Mouse (Mus musculus) kidney, embryonic 16.5 days (tissue): ENCODE data around the gene Dhdh. TPM values are rescaled to one million over a fixed set of nuclear protein-coding genes. Genes with fewer than 3 reads are reported as not detected.

ENCODE experiments used
- ATAC-seq: fragments of 200-750 bp; cut with Nextera tagmentation; 2 replicates; pipeline ENCODE4 v1.8.0; 2017; ENCODE audit warnings: moderate TSS enrichment; ENCODE audit not compliant: low FRiP score, low TSS enrichment
- H3K27ac ChIP-seq: fragments of 300-500 bp; sonication (generic); 2 replicates; pipeline ENCODE4 v1.5.1; 2014; ENCODE audit warnings: low read length
- H3K27me3 ChIP-seq: fragments of 300-500 bp; sonication (generic); 2 replicates; pipeline ENCODE4 v1.6.1; 2014; ENCODE audit warnings: low read length, control low read depth, mixed read lengths; ENCODE audit not compliant: insufficient read depth
- H3K36me3 ChIP-seq: fragments of 300-500 bp; sonication (generic); 2 replicates; pipeline ENCODE4 v1.6.1; 2014; ENCODE audit warnings: low read length, control low read depth, mixed read lengths; ENCODE audit not compliant: insufficient read depth
- H3K4me1 ChIP-seq: fragments of 300-500 bp; sonication (generic); 2 replicates; pipeline ENCODE4 v1.6.1; 2014; ENCODE audit warnings: low read length, control low read depth, mixed read lengths; ENCODE audit not compliant: insufficient read depth
- H3K4me2 ChIP-seq: fragments of 300-500 bp; sonication (generic); replicated peaks from 2 replicates; pipeline ENCODE4 v1.6.1; 2014; ENCODE audit warnings: low read depth, low read length
- H3K4me3 ChIP-seq: fragments of 300-500 bp; sonication (generic); 2 replicates; pipeline ENCODE4 v1.5.1; 2014; ENCODE audit warnings: mild to moderate bottlenecking, low read length
- H3K9ac ChIP-seq: fragments of 300-500 bp; sonication (generic); replicated peaks from 2 replicates; pipeline ENCODE4 v1.6.1; 2014; ENCODE audit warnings: low read length
- H3K9me3 ChIP-seq: fragments of 300-500 bp; sonication (generic); 2 replicates; pipeline ENCODE4 v1.6.1; 2016; ENCODE audit warnings: low read length, control low read depth
- WGBS: fragments of 180-500 bp; shearing (Covaris S2); extraction: QIAGEN DNeasy Blood & Tissue Kit; methylation state at CpG from one replicate; pipeline ENCODE4 v1.1.7; 2014; 5-methylcytosine and 5-hydroxymethylcytosine counted together
- polyA plus RNA-seq: library from polyadenylated mRNA; unstranded; fragments of >200 nt; fragmentation: Nextera tagmentation; extraction: Ambion mirVana; gene quantifications from 2 replicates; pipeline ENCODE4 v1.2.1, GENCODE M21; 2015

The Dhdh gene
- polyA plus RNA-seq, 1 experiment from 2014 or later: 2.4 TPM

DNA sequence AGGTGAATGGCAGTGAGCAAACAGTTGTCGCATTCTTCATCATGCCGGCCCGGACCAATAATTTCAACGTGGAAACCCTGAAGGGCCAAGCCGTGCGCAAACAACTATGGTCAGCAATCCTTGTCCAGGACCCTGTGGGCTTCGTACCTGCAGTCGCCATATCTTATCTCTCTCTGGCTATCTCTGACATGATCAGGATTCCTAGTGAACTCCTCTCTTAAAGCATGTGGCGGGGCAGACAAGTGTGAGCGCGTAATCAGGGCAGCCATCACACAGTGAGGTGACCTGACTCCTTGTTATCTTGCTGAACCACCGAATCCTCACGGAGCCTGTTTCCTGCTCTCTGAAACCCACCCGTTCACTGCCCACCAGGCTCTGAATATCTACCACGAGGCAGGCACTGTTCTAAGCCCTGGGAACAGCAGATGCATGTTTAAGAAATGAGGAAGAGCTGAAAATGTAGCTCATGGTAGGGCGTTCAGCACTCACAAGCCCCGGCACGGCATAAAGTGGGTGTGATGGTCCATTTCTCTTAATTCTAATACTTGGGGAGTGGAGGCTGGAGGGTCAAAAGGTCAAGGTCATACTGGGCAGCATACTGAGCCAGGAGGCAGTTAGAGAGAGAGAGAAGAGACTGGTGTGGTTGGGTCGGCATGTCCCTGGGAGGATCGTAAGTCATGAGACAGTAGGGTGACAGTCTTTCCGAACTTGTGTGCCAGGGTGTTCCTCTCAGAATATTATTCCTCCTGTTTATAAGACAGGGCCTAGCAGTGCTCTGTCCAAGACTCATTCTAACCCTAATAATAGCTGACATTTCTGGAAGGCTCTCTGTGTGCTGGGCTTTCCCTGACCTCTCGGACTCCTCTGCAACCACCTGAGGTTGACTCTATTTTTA lies 44.8 kb downstream of the Dhdh start:
- H3K9ac ChIP-seq: no peak overlapping the region
- no peaks in the 10 kb centered on the region for H3K9me3 ChIP-seq
- H3K4me3 ChIP-seq: no peak overlapping the region
- H3K4me1 ChIP-seq: peaks cover 6% of the 10 kb centered on the region; the same call in 1 of the 2 replicates
- H3K27me3 ChIP-seq: no peaks in the 10 kb centered on the region
- WGBS: 84% methylated on average over 22 of the region's 22 CpGs
- H3K4me2 ChIP-seq: no peak overlapping the region
- ATAC-seq: no peak
- H3K36me3 ChIP-seq: peaks cover 59% of the 10 kb centered on the region
- no peak overlapping the region for H3K27ac ChIP-seq

DNA sequence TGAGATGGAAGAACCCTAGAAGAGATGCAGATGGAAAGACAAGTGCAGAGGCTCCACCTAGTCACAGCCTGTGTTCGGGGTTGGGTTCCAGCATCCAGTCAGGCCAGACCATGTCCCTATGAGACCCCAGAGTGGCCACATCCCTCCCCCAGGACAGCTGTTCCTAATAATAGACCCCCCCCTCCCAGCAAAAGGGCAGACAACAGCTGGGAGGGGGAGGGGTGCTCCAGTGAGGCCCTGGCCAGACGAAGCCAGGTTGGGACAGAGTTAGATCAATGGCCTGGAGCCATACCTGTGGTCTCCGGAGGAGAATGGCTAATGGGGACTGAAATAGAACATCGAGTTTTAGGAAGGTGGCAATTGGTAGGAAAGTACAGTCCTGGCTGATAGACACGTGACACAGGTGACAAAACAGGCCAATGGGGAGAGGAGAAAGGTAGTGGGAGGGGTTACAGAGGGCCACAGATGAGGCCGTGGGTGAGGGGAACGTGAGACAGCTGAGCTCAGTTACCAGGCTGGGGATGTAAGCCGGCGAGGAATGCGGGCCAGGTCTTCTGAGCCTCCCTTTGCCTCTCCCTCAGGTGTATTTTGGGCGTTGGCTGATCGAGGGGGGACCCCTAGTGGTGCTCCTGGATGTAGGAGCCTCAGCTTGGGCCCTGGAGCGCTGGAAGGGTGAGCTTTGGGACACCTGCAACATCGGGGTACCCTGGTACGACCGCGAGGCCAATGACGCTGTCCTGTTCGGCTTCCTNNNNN lies 50.9 kb downstream of the Dhdh start, which contains the start of gene Ruvbl2:
Gene Ruvbl2 (minus strand): TSS at position 576 of the 756 bp plus-strand sequence.
- Histone ChIP-seq H3K27ac (no peak within 1 kb of the TSS), H3K9me3 (no peaks in the 10 kb centered on the region), H3K4me2 (peak within 1 kb of the TSS; percentile 41), H3K4me1 (peaks cover 34% of the 10 kb centered on the region), H3K4me3 (peak within 1 kb of the TSS; percentile 0; the same call in 1 of the 2 replicates), H3K27me3 (no peaks in the 10 kb centered on the region), H3K36me3 (peaks cover 15% of the 10 kb centered on the region), H3K9ac (0 out of 2 replicates have a peak within 1 kb of the TSS, but pooled peaks have one; percentile 13)
- 23% methylated on average over 19 of the region's 19 CpGs for WGBS
- ATAC-seq: no peak

DNA sequence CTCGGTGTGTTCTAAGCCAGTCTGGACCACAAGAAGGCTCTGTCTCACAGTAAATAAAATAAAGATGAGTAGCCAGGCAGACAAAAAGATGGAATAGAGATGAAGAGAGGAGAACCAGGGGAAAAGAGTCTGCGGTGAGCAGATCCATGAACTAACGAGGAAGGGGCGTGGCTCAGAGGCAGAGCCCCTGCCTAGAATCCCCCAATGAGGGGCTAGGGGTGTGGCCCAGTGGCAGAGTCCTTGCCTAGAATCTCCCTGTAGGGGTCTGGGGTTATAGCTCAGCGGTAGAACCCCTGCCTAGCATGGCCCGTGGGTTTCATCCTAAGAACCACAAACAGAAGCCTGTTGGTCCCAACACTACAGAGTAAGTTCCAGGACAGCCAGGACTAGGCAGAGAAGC lies 51.6 kb downstream of the Dhdh start:
- Histone ChIP-seq H3K36me3 (peaks cover 12% of the 10 kb centered on the region), H3K4me1 (peaks cover 36% of the 10 kb centered on the region), H3K9me3 (no peaks in the 10 kb centered on the region), H3K4me2 (no peak overlapping the region), H3K27ac (no peak overlapping the region), H3K27me3 (no peaks in the 10 kb centered on the region), H3K9ac (0 out of 2 replicates have a peak overlapping the region, but pooled peaks have one; percentile 13), H3K4me3 (no peak overlapping the region)
- ATAC-seq: no peak
- WGBS: 46% methylated on average over 6 of the region's 6 CpGs

DNA sequence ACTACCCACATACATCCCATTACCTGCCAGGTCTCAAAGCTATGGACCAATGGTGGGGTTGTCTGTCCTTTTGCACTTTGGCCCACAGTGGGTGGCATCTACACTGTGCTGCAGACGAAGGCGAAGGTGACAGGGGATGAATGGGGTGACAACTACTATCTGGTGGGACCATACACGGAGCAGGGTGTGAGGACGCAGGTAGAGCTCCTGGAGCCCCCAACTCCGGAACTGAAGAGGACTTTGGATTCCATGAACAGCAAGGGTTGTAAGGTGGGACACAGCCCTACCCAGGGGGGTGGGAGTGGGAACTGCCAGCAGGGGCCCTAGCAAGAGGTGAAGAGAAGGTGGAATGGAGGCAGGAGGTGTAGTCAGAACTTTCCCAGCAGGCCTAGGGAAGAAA lies 52.2 kb downstream of the Dhdh start:
- Histone ChIP-seq H3K27me3 (no peaks in the 10 kb centered on the region), H3K4me1 (peaks cover 36% of the 10 kb centered on the region), H3K36me3 (peaks cover 16% of the 10 kb centered on the region), H3K4me3 (no peak overlapping the region), H3K4me2 (no peak overlapping the region), H3K9me3 (no peaks in the 10 kb centered on the region), H3K27ac (no peak overlapping the region), H3K9ac (no peak overlapping the region)
- 91% methylated on average over 5 of the region's 5 CpGs for WGBS
- no peak for ATAC-seq

DNA sequence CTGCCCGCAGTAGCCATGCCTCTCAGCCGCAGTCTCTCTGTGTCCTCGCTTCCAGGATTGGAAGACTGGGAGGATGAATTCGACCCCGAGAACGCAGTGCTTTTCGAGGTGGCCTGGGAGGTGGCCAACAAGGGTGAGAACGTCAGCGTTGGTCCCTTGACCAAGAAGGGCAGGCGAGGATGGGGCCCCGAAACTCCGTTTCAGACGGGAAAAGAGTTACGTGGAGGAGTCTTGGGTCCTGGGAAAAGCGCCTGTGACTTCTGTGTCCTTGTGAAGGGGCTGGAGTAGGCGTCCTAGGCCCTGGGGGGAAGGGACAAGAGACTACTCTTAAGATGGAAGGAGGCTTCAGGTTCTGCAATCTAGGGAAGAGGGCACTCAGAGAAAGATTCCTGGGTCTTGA lies 53.6 kb downstream of the Dhdh start:
- under 1% methylated on average over 16 of the region's 16 CpGs for WGBS
- Histone ChIP-seq H3K9me3 (no peaks in the 10 kb centered on the region), H3K27me3 (no peaks in the 10 kb centered on the region), H3K4me2 (peak overlapping the region; percentile 58), H3K9ac (peak overlapping the region; percentile 85), H3K36me3 (peaks cover 23% of the 10 kb centered on the region), H3K4me1 (peaks cover 36% of the 10 kb centered on the region), H3K27ac (peak overlapping the region; percentile 48), H3K4me3 (peak overlapping the region; percentile 67)
- ATAC-seq: no peak

DNA sequence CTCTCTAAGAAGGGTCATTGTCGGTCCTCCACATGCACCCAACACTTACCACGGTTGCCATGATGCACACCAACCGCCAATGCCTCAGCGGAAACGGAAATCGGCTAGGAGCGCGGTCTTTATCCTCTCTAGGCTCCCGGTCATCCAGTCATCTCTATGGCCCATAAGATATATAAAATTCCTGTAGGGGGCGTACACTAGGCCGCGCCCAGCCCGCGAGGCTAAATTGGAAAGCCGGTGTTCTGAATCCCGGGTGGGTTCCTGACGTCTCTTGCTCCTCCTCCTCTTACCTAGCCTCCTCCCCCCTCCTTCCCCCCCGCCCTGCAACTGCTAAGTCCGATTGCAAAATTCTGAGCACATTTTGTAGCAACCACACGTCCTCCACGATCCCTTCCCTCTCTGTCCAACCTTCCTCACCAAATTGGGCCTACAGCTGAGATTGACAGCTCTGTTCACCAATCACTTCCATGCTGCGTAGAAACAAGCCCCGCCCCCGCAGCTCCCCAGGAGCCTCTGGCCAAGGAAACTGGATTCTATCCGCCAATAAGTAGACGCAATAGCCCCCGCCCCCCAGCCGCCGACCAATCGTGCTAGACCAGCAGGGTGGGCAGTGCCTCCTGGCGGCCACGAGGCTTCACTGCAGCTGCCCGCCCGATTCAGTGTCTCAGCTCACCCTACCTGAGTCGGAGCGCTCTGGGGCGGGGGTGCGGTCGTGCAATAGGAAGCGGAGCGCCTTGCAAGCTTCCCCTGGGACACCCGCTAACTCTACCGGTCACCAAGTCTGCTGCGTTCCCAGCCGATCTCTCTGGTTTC lies 54.2 kb downstream of the Dhdh start, which contains the start of gene Gys1:
Gene Gys1 (plus strand): TSS at position 642 of the 813 bp plus-strand sequence.
- H3K4me1 ChIP-seq: peaks cover 36% of the 10 kb centered on the region
- under 1% methylated on average over 45 of the region's 45 CpGs for WGBS

DNA sequence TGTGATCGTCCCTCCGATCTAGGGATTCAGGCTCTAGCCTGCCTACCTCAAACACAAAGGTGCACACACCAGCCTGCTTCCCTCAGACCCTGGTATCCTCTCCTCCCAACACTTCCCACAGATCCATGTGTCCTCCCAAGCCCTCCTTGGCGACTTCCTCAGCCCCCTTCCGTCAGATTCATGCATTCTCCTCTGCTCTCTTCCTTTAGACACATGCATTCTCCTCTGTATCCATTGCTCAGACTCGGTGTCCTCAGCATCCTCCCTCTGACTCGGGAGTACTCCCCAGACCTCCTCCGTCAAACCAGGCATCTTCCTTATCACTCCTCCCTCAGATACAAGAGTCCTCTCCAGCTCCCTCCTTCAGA lies 54.8 kb downstream of the Dhdh start:
- peaks cover 36% of the 10 kb centered on the region for H3K4me1 ChIP-seq
- peak overlapping the region; percentile 74 for H3K9ac ChIP-seq
- 0% methylated on average over 7 of the region's 7 CpGs for WGBS
- ATAC-seq: no peak
- H3K27ac ChIP-seq: peak overlapping the region; percentile 86
- no peaks in the 10 kb centered on the region for H3K27me3 ChIP-seq
- H3K9me3 ChIP-seq: no peaks in the 10 kb centered on the region
- peaks cover 31% of the 10 kb centered on the region for H3K36me3 ChIP-seq
- H3K4me2 ChIP-seq: peak overlapping the region; percentile 72
- H3K4me3 ChIP-seq: peak overlapping the region; percentile 67

More for the DNA sequence above, 54.2 kb downstream of the Dhdh start, which contains the start of gene Gys1:
- H3K27ac ChIP-seq: peak within 1 kb of the TSS; percentile 86
- ATAC-seq: peak; percentile 97
- peak within 1 kb of the TSS; percentile 85 for H3K9ac ChIP-seq
- peaks cover 25% of the 10 kb centered on the region for H3K36me3 ChIP-seq
- H3K4me3 ChIP-seq: peak within 1 kb of the TSS; percentile 67
- no peaks in the 10 kb centered on the region for H3K27me3 ChIP-seq
- H3K4me2 ChIP-seq: peak within 1 kb of the TSS; percentile 72
- H3K9me3 ChIP-seq: no peaks in the 10 kb centered on the region

DNA sequence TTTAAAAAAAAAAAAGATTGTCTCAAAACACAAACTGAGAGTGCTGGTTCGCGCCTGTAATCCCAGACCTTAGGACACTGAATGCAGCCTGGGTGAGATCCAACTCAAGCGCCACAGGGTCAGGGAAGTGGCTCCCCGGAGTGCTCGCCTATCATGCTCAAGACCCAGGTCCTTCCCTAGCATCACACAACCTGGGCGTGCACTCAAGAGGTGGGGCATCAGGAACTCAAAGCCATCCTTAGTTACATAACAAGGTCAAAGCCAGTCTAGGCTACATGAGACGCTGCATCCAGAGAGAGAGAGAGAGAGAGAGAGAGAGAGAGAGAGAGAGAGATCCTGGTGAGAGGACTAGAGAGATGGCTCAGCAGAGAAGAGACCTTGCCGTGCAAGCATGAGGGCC lies 62.0 kb downstream of the Dhdh start:
- Histone ChIP-seq H3K36me3 (peaks cover 87% of the 10 kb centered on the region), H3K4me1 (no peaks in the 10 kb centered on the region), H3K9ac (no peak overlapping the region), H3K4me2 (no peak overlapping the region), H3K27me3 (no peaks in the 10 kb centered on the region), H3K27ac (no peak overlapping the region), H3K9me3 (no peaks in the 10 kb centered on the region), H3K4me3 (no peak overlapping the region)
- ATAC-seq: no peak
- WGBS: 88% methylated on average over 8 of the region's 8 CpGs

DNA sequence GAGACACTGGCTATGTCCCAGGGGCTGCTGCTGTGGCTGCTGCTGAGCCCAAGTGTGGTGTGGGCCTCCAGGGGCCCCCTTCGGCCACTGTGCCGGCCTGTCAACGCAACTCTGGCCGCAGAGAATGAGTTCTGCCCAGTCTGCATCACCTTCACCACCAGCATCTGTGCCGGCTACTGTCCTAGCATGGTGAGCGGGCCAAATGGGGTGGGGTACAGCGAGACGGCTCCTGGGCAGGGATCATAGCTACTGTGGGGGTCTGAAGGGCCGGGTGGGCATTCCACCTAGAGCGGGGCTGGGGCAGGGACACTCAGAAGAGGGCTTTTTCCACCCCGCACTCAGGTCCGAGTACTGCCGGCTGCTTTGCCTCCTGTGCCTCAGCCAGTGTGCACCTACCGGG lies 67.4 kb downstream of the Dhdh start:
- 90% methylated on average over 14 of the region's 14 CpGs for WGBS
- peaks cover 46% of the 10 kb centered on the region for H3K36me3 ChIP-seq
- no peak overlapping the region for H3K27ac ChIP-seq
- H3K9me3 ChIP-seq: no peaks in the 10 kb centered on the region
- no peak overlapping the region for H3K9ac ChIP-seq
- no peak overlapping the region for H3K4me2 ChIP-seq
- H3K4me1 ChIP-seq: peaks cover 15% of the 10 kb centered on the region
- no peak for ATAC-seq
- no peak overlapping the region for H3K4me3 ChIP-seq
- peaks cover 35% of the 10 kb centered on the region for H3K27me3 ChIP-seq
